24 mouse cellular contexts compared by ENCODE assay signal in genomic region chr7:29295861-29296647, GRCm38 (mm10). TPM values are rescaled to one million over a fixed set of nuclear protein-coding genes. Genes with fewer than 3 reads are reported as not detected.
DNase-seq lines count a peak whose midpoint lies in the region; ATAC-seq and TF ChIP-seq lines count a peak whose summit lies in the region.
"Had no signal": no experiment of that assay in that cellular context is flagged by ENCODE, and none has a peak within 500 bp of the region (broad histone marks: within the 10 kb centered on the region; RNA-seq: fewer than 3 reads in every experiment).

No protein-coding gene starts in this region.

- no peak for TF ChIP-seq CTCF in lung, postnatal 0 days (IDR thresholded peaks at IDR 0.05)
- TF ChIP-seq CTCF in embryonic fibroblast, embryonic 13.5 days (IDR thresholded peaks at IDR 0.05; ENCODE audit: borderline replicate concordance, insufficient read depth, low read length), result no peak

- TF ChIP-seq POLR2A in embryonic fibroblast, embryonic 13.5 days (IDR thresholded peaks at IDR 0.05; ENCODE audit: low read depth, low read length), result 0 out of 2 replicates have a peak, but pooled peaks have one; percentile 23

- peak overlapping the region; percentile 71 for H3K27ac ChIP-seq in lung, postnatal 0 days (ENCODE audit: low read length)
- no peak overlapping the region for H3K27ac ChIP-seq in embryonic fibroblast, embryonic 13.5 days (ENCODE audit: insufficient read depth, low read length)
- H3K27ac ChIP-seq: heart, embryonic 13.5 days; hindbrain, embryonic 10.5 days; hindbrain, embryonic 15.5 days; liver, embryonic 12.5 days; midbrain, embryonic 13.5 days; stomach, embryonic 15.5 days had no signal

- H3K4me1 ChIP-seq in lung, postnatal 0 days (ENCODE audit: insufficient read depth, low read depth, low read length), result peaks cover 6% of the 10 kb centered on the region; the same call in 1 of the 2 replicates
- peaks cover 3% of the 10 kb centered on the region; the same call in 1 of the 2 replicates for H3K4me1 ChIP-seq in embryonic fibroblast, embryonic 13.5 days (ENCODE audit: control insufficient read depth, insufficient read depth, low read length)

- no peaks in the 10 kb centered on the region for H3K27me3 ChIP-seq in lung, postnatal 0 days (replicated peaks; ENCODE audit: insufficient read depth, low read length)
- H3K27me3 ChIP-seq: hindbrain, embryonic 15.5 days; midbrain, embryonic 13.5 days; stomach, embryonic 15.5 days had no signal

- no peak for TF ChIP-seq EP300 in lung, postnatal 0 days (IDR thresholded peaks at IDR 0.05)

- H3K9ac ChIP-seq in lung, postnatal 0 days (replicated peaks; ENCODE audit: low read depth), result no peak overlapping the region
- H3K9ac ChIP-seq: heart, embryonic 13.5 days; hindbrain, embryonic 15.5 days; liver, embryonic 12.5 days; liver, postnatal 0 days; midbrain, embryonic 13.5 days; stomach, embryonic 15.5 days had no signal

- no peaks in the 10 kb centered on the region for H3K36me3 ChIP-seq in lung, postnatal 0 days (ENCODE audit: insufficient read depth, low read length)
- H3K36me3 ChIP-seq: heart, embryonic 13.5 days; hindbrain, embryonic 10.5 days; hindbrain, embryonic 15.5 days; liver, embryonic 12.5 days; midbrain, embryonic 13.5 days; stomach, embryonic 15.5 days had no signal

- 71% methylated on average over 24 of the region's 24 CpGs for WGBS in lung, postnatal 0 days

- no peak for ATAC-seq in lung, postnatal 0 days
- ATAC-seq: liver, embryonic 12.5 days; midbrain, embryonic 13.5 days had no signal

- no peak overlapping the region for H3K4me2 ChIP-seq in lung, postnatal 0 days (replicated peaks; ENCODE audit: low read depth, low read length)
- H3K4me2 ChIP-seq: midbrain, embryonic 13.5 days had no signal

- no peaks in the 10 kb centered on the region for H3K9me3 ChIP-seq in lung, postnatal 0 days (ENCODE audit: low read length)
- H3K9me3 ChIP-seq: heart, embryonic 13.5 days; hindbrain, embryonic 10.5 days; hindbrain, embryonic 15.5 days; liver, embryonic 12.5 days; megakaryocyte, embryonic 14.5 days; midbrain, embryonic 13.5 days; stomach, embryonic 15.5 days had no signal

- peak; percentile 44 for DNase-seq in cerebellum, adult 9-11 months
- no peak for DNase-seq in cerebellum, postnatal 25 days
- DNase-seq in layer of hippocampus, adult 9-11 months, result peak; percentile 5
- DNase-seq in layer of hippocampus, postnatal 25 days (ENCODE audit: extremely low spot score in 1 of 2, low spot score in 1 of 2), result no peak
- peak; percentile 54 for DNase-seq in lung, postnatal 0 days (ENCODE audit: low spot score)
- no peak for DNase-seq in lung, postnatal 14 days
- no peak for DNase-seq in right cerebral cortex, adult 18-20 months
- DNase-seq: adrenal gland, postnatal 25 days; gastrocnemius, postnatal 25 days; right cerebral cortex, postnatal 14 days had no signal

- no peak overlapping the region for H3K4me3 ChIP-seq in lung, postnatal 0 days (ENCODE audit: low read depth, low read length)
- H3K4me3 ChIP-seq in embryonic fibroblast, embryonic 13.5 days (ENCODE audit: insufficient read depth, low read length), result no peak overlapping the region
- H3K4me3 ChIP-seq: heart, embryonic 13.5 days; hindbrain, embryonic 10.5 days; hindbrain, embryonic 15.5 days; liver, embryonic 12.5 days; midbrain, embryonic 13.5 days; stomach, embryonic 15.5 days had no signal

RNA-seq across cellular contexts. Expression of gene Ppp1r14a, which starts 6.9 kb away (rescaled TPM):
- total RNA-seq in layer of hippocampus, postnatal 25 days (2021), result 10 to 100 TPM; 28.5 to 30.7 TPM
- polyA plus RNA-seq in lung, postnatal 0 days (2015; fragmentation: Nextera tagmentation; extraction: Ambion mirVana), result 222 and 246 TPM in 2 replicates
- polyA plus RNA-seq in embryonic fibroblast, embryonic 13.5 days (2011; ENCODE audit: insufficient read length, low read depth, missing spikeins), result 8.2 and 12.8 TPM in 2 replicates
- total RNA-seq: monocyte, adult 5-6 weeks had no signal
- polyA plus RNA-seq: inflammation-experienced regulatory T-cells, adult 6 months had no signal

RNA-seq across cellular contexts. Expression of gene Dpf1, which starts 7.7 kb away (rescaled TPM):
- total RNA-seq in layer of hippocampus, postnatal 25 days (2021), result 100 to 1,000 TPM; 100 to 111 TPM
- 2.0 and 2.5 TPM in 2 replicates for polyA plus RNA-seq in lung, postnatal 0 days (2015; fragmentation: Nextera tagmentation; extraction: Ambion mirVana)
- 4.7 and 6.6 TPM in 2 replicates for polyA plus RNA-seq in embryonic fibroblast, embryonic 13.5 days (2011; ENCODE audit: insufficient read length, low read depth, missing spikeins)
- total RNA-seq: monocyte, adult 5-6 weeks had no signal

RNA-seq across cellular contexts. Expression of gene Spint2, which starts 14.3 kb away (rescaled TPM):
- total RNA-seq in layer of hippocampus, postnatal 25 days (2021), result 10 to 100 TPM; 17.6 to 19.2 TPM
- polyA plus RNA-seq in lung, postnatal 0 days (2015; fragmentation: Nextera tagmentation; extraction: Ambion mirVana), result 429 and 453 TPM in 2 replicates
- 11.6 and 11.7 TPM in 2 replicates for polyA plus RNA-seq in embryonic fibroblast, embryonic 13.5 days (2011; ENCODE audit: insufficient read length, low read depth, missing spikeins)

RNA-seq across cellular contexts. Expression of gene 2200002D01Rik, which starts 47.8 kb away (rescaled TPM):
- under 1 TPM in 1 of 2 experiments, not detected in 1; 0.37 TPM for total RNA-seq in layer of hippocampus, postnatal 25 days (2021)
- polyA plus RNA-seq in lung, postnatal 0 days (2015; fragmentation: Nextera tagmentation; extraction: Ambion mirVana), result 123 and 134 TPM in 2 replicates
- 10.6 and 40.6 TPM in 2 replicates for polyA plus RNA-seq in embryonic fibroblast, embryonic 13.5 days (2011; ENCODE audit: insufficient read length, low read depth, missing spikeins)
- total RNA-seq: layer of hippocampus, adult 18-20 months; layer of hippocampus, postnatal 14 days; left cerebral cortex, adult 8-10 months; monocyte, adult 5-6 weeks had no signal

RNA-seq across cellular contexts. Expression of gene Yif1b, which starts 57.9 kb away (rescaled TPM):
- 10 to 100 TPM; 43.7 to 50.2 TPM for total RNA-seq in layer of hippocampus, postnatal 25 days (2021)
- 93.9 and 96.2 TPM in 2 replicates for polyA plus RNA-seq in lung, postnatal 0 days (2015; fragmentation: Nextera tagmentation; extraction: Ambion mirVana)
- 67.7 and 68.0 TPM in 2 replicates for polyA plus RNA-seq in embryonic fibroblast, embryonic 13.5 days (2011; ENCODE audit: insufficient read length, low read depth, missing spikeins)

Comparison
In these comparisons a context has a peak if more than half of its experiments do, and no peak if none do; other contexts are left out.
1. DNase-seq: peak in cerebellum, adult 9-11 months (single experiment), layer of hippocampus, adult 9-11 months (single experiment) and lung, postnatal 0 days (single experiment); none in cerebellum, postnatal 25 days (0 of 2), layer of hippocampus, postnatal 25 days (0 of 2), lung, postnatal 14 days (single experiment) and right cerebral cortex, adult 18-20 months (single experiment).
2. RNA of gene Ppp1r14a, which starts 6.9 kb away (polyA plus RNA-seq): 222 to 246 TPM in lung, postnatal 0 days; 8.2 to 12.8 TPM in embryonic fibroblast, embryonic 13.5 days; every median in the first group is over 10 times any median in the second.
3. RNA of gene Spint2, which starts 14.3 kb away (polyA plus RNA-seq): 429 to 453 TPM in lung, postnatal 0 days; 11.6 to 11.7 TPM in embryonic fibroblast, embryonic 13.5 days; every median in the first group is over 10 times any median in the second.